Mouse (Mus musculus) spleen, postnatal 14 days (tissue): ENCODE data around the gene Zfp869.
A peak's percentile ranks its signal among the peaks of the same experiment; 100 is the strongest.
"Not testable (repeated sequence)": the region's sequence is repeated elsewhere in the genome, so short reads cannot be mapped to it uniquely, and the experiment has no call there.

Source experiments
- DNase-seq, 2 experiments: peaks; one replicate each; pipeline ENCODE4 v3.0.0; 2021 to 2022; ENCODE audit warnings: low spot score in 2 of 2

The Zfp869 gene

DNA sequence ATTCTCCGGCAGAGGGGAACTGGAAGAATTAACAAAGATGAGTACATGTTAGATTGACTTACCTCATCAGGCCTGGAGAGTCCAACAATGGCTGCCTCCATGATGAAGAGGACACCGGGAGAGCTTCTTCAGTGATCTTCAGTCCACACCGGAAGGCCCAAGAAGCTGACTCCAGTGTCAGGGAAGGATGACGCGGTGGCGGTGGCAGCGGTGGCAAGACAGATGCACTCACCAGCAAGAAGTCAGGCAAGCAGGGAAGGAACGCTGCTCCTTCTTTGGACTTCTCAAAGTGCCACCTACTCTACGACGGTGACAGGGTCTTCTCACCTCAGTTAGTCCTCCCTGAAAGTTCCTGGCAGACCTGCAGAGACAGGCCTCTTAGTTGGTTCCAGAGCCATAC, at the start of gene Zfp869:
TSS of gene Zfp869 (minus strand) at position 101 of the 400 bp plus-strand sequence.
- DNase-seq = not testable (repeated sequence)

GRCm38 (mm10) chr8:69758316-69758715, 47.8 kb upstream of the Zfp869 start:
- DNase-seq = no peak

DNA sequence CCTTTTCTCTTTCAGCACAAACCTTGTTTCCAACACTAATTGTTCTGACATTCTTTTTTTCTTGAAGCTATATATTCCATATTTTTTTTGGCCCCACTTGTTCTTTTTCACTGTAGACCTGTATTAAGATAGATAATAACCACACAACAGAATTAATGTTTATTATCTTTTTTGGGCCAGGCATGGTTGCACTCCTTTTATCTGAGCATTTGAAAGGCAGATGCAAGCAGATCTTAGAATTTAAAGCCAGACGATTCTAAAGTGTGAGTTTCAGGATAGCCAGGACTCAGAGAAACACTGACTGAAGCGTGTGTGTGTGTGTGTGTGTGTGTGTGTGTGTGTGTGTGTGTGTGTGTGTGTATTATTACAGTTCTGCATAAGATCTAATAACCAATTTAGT, 41.9 kb upstream of the Zfp869 start:
- DNase-seq = no peak

GRCm38 (mm10) chr8:69749544-69750454, 39.3 kb upstream of the Zfp869 start, which contains the start of gene Zfp963:
Gene Zfp963, minus strand, starts transcription at chr8:69749970.
- peak; percentile 95 to 97 for DNase-seq

DNA sequence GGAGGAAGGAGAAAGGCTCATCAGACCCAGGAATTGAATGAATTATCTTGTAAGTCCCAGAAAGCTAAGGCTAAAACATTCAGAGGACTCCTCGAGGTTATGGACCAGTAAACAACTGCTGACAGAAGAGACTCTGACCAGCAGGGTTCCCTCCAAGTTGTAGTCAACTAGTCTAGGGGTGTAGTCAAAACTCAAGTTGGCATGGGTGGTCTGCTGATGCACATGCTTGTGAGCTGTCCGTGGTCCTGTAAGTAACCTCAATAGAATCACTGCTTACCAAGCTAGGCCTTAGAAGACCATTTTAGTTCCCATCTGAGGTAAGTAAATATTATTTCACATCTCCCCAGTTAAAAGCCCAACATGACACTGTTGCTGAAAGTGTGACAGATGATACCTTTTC, 30.7 kb upstream of the Zfp869 start:
- no peak for DNase-seq

DNA sequence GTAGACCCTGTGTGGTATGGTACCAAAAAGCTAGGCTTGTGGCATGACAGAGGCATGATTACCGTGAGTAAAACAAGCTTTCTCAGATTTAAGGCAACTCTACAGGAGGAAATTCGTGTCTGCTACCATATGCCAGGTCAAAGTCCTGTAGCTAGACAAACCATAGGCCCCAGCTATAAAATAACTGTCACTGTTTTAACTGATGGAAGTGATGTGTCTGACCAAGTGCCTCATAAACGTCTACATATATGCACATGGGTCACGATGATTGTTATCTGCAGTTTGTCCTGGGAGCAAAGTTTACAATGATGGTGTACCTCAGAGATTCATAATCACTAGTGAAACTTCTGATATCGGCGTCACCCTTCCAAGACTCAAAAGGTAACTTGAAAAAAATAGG, 30.2 kb upstream of the Zfp869 start:
- no peak for DNase-seq

- no peak for DNase-seq
Observed at GRCm38 (mm10) chr8:69735495-69735894, 25.0 kb upstream of the Zfp869 start.

GRCm38 (mm10) chr8:69717232-69717580, 6.7 kb upstream of the Zfp869 start:
- DNase-seq = no peak

- peak; percentile 84 to 89 for DNase-seq
Observed at GRCm38 (mm10) chr8:69716403-69717231, 6.1 kb upstream of the Zfp869 start.

- DNase-seq = no peak
Observed at GRCm38 (mm10) chr8:69715366-69715765, 4.8 kb upstream of the Zfp869 start.

DNA sequence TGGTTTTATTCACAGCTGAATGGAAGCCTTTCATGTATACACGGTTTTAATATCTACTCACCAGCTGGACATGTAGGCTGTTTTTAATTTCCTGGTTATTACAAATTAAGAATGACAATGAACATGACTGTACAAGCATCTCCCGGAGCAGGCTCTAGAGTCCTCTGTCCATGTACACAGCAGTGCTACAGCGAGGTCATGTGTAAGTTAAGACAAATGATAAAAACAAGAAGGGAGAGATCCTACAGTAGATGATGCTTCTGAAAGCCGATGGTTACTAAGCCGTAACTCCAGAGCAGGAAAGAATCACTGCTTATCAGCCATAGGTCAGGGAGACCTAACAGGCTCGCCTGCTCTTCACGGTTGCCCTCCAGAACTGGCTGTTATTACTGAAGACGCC, 3.0 kb upstream of the Zfp869 start:
- DNase-seq = no peak

- no peak for DNase-seq
Observed at GRCm38 (mm10) chr8:69701810-69702209, 8.7 kb downstream of the Zfp869 start.

- DNase-seq = not testable (repeated sequence)
Observed at GRCm38 (mm10) chr8:69665051-69665450, 45.5 kb downstream of the Zfp869 start.

DNA sequence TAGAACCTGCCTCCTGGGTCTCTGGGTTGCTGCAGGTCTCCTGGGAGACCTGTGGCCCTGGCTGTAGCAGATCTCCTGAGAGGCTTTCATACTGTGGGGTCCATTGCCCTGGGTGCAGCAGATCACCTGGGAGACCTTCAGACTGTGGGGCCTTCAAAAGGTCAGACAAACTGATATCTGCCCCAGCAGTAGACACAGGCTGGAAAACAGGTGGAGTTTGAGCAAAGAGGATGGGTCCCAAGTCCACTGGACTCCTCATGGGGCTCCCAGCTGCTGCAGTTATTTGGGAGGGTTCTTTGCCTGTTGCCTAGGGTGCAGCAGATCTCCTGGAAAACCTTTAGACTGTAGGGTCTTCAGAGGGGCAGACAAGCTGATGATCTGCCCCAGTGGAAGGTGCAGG, 49.2 kb downstream of the Zfp869 start:
- no peak for DNase-seq
